In the genomic region with DNA sequence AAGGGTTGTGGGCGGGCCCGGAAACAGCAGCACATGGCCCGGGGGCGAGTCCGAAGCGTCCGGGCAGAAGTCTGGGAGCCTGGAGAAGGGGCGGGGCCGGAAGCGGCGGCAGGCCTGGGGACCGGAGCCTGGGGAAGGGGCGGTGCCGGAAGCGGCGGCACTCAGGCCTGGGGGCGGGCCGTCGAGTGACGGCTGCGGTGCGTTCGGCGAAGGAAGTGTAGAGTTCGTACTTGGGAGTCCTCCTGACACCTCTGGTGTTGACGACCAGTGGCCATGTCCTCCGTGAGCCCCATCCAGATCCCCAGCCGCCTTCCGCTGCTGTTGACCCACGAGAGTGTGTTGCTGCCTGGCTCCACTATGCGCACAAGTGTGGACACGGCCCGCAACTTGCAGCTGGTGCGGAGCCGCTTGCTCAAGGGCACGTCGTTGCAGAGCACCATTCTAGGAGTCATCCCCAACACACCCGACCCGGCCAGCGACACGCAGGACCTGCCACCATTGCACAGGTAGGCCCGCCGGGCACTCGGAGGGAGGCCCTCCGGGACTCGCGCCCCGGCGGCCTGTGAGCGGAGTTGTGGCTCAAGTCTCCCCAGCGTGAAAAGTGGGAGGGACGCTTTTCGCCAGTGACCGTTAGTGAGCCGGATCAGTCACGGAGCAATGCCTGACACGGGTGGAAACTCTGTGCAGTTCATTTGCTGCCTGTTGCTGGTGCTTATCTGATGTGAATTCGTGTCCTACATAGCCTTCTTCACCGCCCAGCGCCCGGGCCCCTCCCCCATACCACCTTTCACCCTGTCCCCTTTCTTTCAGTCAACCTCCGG, we compare ENCODE assay signal across 8 mouse cellular contexts. TPM values are rescaled to one million over a fixed set of nuclear protein-coding genes. Genes with fewer than 3 reads are reported as not detected.
A peak's percentile ranks its signal among the peaks of the same experiment; 100 is the strongest.
DNase-seq lines count a peak whose midpoint lies in the region; ATAC-seq and TF ChIP-seq lines count a peak whose summit lies in the region.

A gene (plus strand): TSS at position 133 of the 821 bp plus-strand sequence.

- H3K27ac ChIP-seq in cortical plate, adult 2 months (ENCODE audit: insufficient read depth, low read length) = peak within 1 kb of the TSS; percentile 53; the same call in 1 of the 2 replicates

- peak within 1 kb of the TSS; percentile 73 for H3K4me3 ChIP-seq in cortical plate, adult 2 months (ENCODE audit: insufficient read depth, low read length)

- peak; percentile 98 for DNase-seq in gastrocnemius, postnatal 10 days
- DNase-seq in induced T-regulatory cell, adult 2 months (ENCODE audit: low read depth) = peak; percentile 96
- DNase-seq in left cerebral cortex, adult 9 months (ENCODE audit: low spot score in 2 of 2) = peak; percentile 88 to 96
- DNase-seq in right cerebral cortex, postnatal 14 days = peak; percentile 97
- DNase-seq in urinary bladder, postnatal 36 days (ENCODE audit: low spot score in 2 of 2) = peak; percentile 95 to 98

- TF ChIP-seq POLR2A in cortical plate, adult 2 months (IDR thresholded peaks at IDR 0.05; ENCODE audit: extremely low read depth, insufficient read depth, low read length) = peak; percentile 72; the same call in 1 of the 2 replicates

- H3K4me1 ChIP-seq in cortical plate, adult 2 months (ENCODE audit: control insufficient read depth, insufficient read depth, low read length) = peaks cover 3% of the 10 kb centered on the region; the same call in 1 of the 2 replicates

- TF ChIP-seq CTCF in cortical plate, adult 2 months (IDR thresholded peaks at IDR 0.05; ENCODE audit: extremely low read depth, insufficient read depth, low read length) = no peak

- peak; percentile 92 for ATAC-seq in activated CD4-positive, CD25-positive, alpha-beta regulatory T cell, adult 4 months
- peak; percentile 96 for ATAC-seq in megakaryocyte progenitor cell, adult 5-6 weeks (replicated peaks; ENCODE audit: poor library complexity)

RNA-seq across cellular contexts. Expression of the gene that starts here (rescaled TPM):
- 10 to 100 TPM; 65.0 to 68.7 TPM for polyA plus RNA-seq in activated CD4-positive, CD25-positive, alpha-beta regulatory T cell, adult 4 months (2017; shearing (Covaris generic))
- 51.6 and 53.1 TPM in 2 replicates for polyA plus RNA-seq in cortical plate, adult 2 months (2012; rRNA removed)
- 10 to 100 TPM; 40.7 to 44.9 TPM for total RNA-seq in gastrocnemius, postnatal 10 days (2021)
- total RNA-seq in megakaryocyte progenitor cell, adult 5-6 weeks (2015) = 37.1 and 47.0 TPM in 2 replicates
- total RNA-seq in megakaryocyte progenitor cell, adult 5-6 weeks (2017) = 47.7 and 51.4 TPM in 2 replicates

Comparison
In these comparisons a context has a peak if more than half of its experiments do, and no peak if none do; other contexts are left out.
1. Peak in every context shown above with its lines: DNase-seq, ATAC-seq, H3K4me3 ChIP-seq and H3K27ac ChIP-seq.